Mouse (Mus musculus) stomach, embryonic 16.5 days (tissue): Measurements from ENCODE around the gene Hfe. TPM values are rescaled to one million over a fixed set of nuclear protein-coding genes. Genes with fewer than 3 reads are reported as not detected.
"Not testable (repeated sequence)": the region's sequence is repeated elsewhere in the genome, so short reads cannot be mapped to it uniquely, and the experiment has no call there.

Experiments used
- ATAC-seq: fragments of 200-750 bp; cut with Nextera tagmentation; 2 replicates; pipeline ENCODE4 v1.8.0; 2017; ENCODE audit warnings: moderate number of reproducible peaks, moderate TSS enrichment; ENCODE audit not compliant: insufficient read depth, low FRiP score
- H3K27ac ChIP-seq: fragments of 300-500 bp; sonication (generic); 2 replicates; pipeline ENCODE4 v1.5.1; 2014; ENCODE audit warnings: low read length
- H3K27me3 ChIP-seq: fragments of 300-500 bp; sonication (generic); 2 replicates; pipeline ENCODE4 v1.6.1; 2014; ENCODE audit warnings: low read length, control low read depth, mixed read lengths; ENCODE audit not compliant: control insufficient read depth, insufficient read depth
- H3K36me3 ChIP-seq: fragments of 300-500 bp; sonication (generic); 2 replicates; pipeline ENCODE4 v1.6.1; 2014; ENCODE audit warnings: low read length; ENCODE audit not compliant: control insufficient read depth, insufficient read depth
- H3K4me1 ChIP-seq: fragments of 300-500 bp; sonication (generic); 2 replicates; pipeline ENCODE4 v1.6.1; 2014; ENCODE audit warnings: low read length, control low read depth, mixed read lengths; ENCODE audit not compliant: control insufficient read depth, insufficient read depth
- H3K4me2 ChIP-seq: fragments of 300-500 bp; sonication (generic); 2 replicates; pipeline ENCODE4 v1.6.1; 2014; ENCODE audit warnings: low read depth, low read length, mixed read lengths
- H3K4me3 ChIP-seq: fragments of 300-500 bp; sonication (generic); replicated peaks from 2 replicates; pipeline ENCODE4 v1.5.1; 2014; ENCODE audit warnings: mild to moderate bottlenecking, low read length
- H3K9ac ChIP-seq: fragments of 300-500 bp; sonication (generic); 2 replicates; pipeline ENCODE4 v1.6.1; 2014; ENCODE audit warnings: low read length
- H3K9me3 ChIP-seq: fragments of 300-500 bp; sonication (generic); replicated peaks from 2 replicates; pipeline ENCODE4 v1.6.1; 2016; ENCODE audit warnings: low read length, control low read depth; ENCODE audit not compliant: control insufficient read depth
- whole genome bisulfite sequencing: fragments of 180-500 bp; shearing (Covaris S2); extraction: QIAGEN DNeasy Blood & Tissue Kit; methylation state at CpG from one replicate; pipeline ENCODE4 v1.1.7; 2014; 5-methylcytosine and 5-hydroxymethylcytosine counted together
- polyA plus RNA-seq: library from polyadenylated mRNA; unstranded; fragments of >200 nt; fragmentation: Nextera tagmentation; extraction: Ambion mirVana; gene quantifications from 2 replicates; pipeline ENCODE4 v1.2.1, GENCODE M21; 2015

The Hfe gene
- polyA plus RNA-seq, 1 experiment from 2014 or later, result 9.6 TPM

DNA sequence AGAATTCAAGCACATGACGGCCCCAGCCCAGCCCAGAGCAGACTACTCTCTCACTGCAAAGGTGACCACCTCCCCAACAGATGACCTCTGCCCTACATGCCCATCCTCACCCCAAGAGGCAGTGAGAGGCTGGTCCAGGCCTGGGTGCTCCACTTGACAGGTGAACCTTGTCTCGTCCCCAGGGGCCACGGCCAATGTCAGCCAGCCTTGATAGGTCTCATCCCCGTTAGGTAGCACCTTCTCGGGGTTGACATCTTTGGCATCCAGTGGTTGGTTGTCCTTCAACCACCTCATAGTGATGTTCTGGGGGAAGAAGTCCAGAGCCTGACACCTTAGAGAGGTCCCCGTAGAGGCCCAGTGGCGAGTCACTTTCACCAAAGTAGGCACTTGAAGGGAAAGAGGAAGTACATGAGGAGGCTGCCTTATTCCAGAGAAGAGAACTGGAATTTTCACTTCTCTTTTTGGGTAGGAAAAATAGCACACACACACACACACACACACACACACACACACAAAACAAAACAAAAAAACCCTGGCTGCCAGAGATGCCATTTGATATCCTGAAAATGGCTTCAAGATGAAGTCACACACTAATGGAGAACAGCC is 4.8 kb downstream of the Hfe start:
- H3K27me3 ChIP-seq, result no peaks in the 10 kb centered on the region
- H3K4me1 ChIP-seq, result peaks cover 9% of the 10 kb centered on the region
- WGBS, result 93% methylated on average over 7 of the region's 7 CpGs
- H3K27ac ChIP-seq, result no peak overlapping the region
- H3K9ac ChIP-seq, result no peak overlapping the region
- H3K4me3 ChIP-seq, result no peak overlapping the region
- H3K9me3 ChIP-seq, result no peaks in the 10 kb centered on the region
- no peaks in the 10 kb centered on the region for H3K36me3 ChIP-seq
- no peak overlapping the region for H3K4me2 ChIP-seq
- no peak for ATAC-seq

DNA sequence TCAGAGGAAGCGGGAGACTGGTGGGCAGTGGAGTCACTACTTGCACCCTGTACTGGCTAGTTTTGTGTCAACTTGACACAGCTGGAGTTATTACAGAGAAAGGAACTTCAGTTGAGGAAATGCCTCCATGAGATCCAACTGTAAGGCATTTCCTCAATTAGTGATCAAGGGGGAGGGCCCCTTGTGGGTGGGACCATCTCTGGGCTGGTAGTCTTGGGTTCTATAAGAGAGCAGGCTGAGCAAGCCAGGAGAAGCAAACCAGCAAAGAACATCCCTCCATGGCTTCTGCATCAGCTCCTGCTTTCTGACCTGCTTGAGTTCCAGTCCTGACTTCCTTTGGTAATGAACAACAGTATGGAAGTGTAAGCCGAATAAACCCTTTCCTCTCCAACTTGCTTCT is 7.9 kb downstream of the Hfe start:
- H3K27me3 ChIP-seq, H3K9me3 ChIP-seq: not testable (repeated sequence)
- 74% methylated on average over 2 of the region's 2 CpGs for WGBS

DNA sequence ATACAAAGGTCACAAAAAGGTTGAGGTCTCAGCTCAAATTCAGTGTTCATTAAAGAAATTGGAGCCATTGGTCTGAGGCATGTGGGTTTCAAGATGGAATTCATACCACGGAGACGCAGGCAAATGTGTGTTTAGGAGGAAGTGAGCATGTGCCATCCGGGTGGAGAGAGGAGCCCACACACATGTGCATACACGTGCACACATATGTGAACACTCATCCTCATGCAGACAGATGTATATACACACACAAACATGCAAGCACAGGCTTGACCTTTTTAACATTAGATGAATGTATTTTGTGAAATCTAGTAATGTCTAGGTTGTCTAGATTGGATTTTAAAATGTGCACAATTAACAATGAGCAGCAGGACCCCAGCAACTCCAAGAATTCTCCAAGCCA is 8.4 kb downstream of the Hfe start:
- H3K9me3 ChIP-seq, result no peaks in the 10 kb centered on the region
- H3K4me2 ChIP-seq, result no peak overlapping the region
- no peak overlapping the region for H3K9ac ChIP-seq
- H3K27ac ChIP-seq, result no peak overlapping the region
- H3K36me3 ChIP-seq, result no peaks in the 10 kb centered on the region
- 75% methylated on average over 4 of the region's 4 CpGs for WGBS
- H3K4me3 ChIP-seq, result no peak overlapping the region
- 0 out of 2 replicates have a peak, but pooled peaks cover 2% of the 10 kb centered on the region for H3K4me1 ChIP-seq
- ATAC-seq, result no peak
- no peaks in the 10 kb centered on the region for H3K27me3 ChIP-seq

More for the DNA sequence above, 7.9 kb downstream of the Hfe start:
- H3K9ac ChIP-seq, H3K4me3 ChIP-seq, H3K27ac ChIP-seq, H3K4me2 ChIP-seq, H3K36me3 ChIP-seq, H3K4me1 ChIP-seq, ATAC-seq: not testable (repeated sequence)

DNA sequence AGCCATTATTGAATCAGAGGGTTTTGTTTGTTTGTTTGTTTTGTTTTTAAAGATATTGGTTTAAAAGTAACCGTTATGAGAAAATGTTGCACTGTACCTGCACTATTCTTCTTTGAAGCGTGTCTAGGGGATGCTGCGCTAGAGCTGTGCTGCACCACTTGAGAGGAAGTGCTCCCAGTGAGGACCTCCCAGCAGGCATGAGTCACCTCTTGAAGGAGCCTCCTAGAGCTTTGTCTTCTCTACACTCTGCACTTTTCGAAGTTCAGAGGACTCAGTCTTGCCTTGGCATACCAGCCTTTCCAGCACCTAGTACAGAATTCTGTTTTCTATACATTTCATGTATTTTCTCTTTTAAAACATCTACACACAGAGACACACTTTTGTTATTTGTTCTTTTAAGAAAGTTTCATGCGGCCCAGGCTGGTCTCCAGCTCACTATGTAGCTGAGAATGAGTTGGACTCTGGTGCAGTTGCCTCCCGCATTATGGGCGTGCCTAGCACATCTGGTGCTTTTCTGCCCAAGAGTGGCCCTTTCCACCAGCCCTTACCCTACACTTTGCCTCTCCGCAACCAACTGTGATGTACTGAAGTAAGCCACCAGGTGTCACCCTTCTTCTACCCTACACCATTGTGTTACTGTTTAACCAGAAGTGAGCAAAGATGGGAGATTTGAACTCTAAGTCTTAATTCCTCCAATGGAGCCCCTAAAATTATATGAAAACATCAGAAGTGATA is 9.7 kb downstream of the Hfe start:
- 0 out of 2 replicates have a peak, but pooled peaks have one; percentile 49 for ATAC-seq
- Histone ChIP-seq H3K9me3 (no peaks in the 10 kb centered on the region), H3K4me1 (0 out of 2 replicates have a peak, but pooled peaks cover 3% of the 10 kb centered on the region), H3K36me3 (no peaks in the 10 kb centered on the region), H3K27ac (no peak overlapping the region), H3K4me2 (peak overlapping the region; percentile 21; the same call in 1 of the 2 replicates), H3K27me3 (no peaks in the 10 kb centered on the region), H3K4me3 (no peak overlapping the region), H3K9ac (no peak overlapping the region)
- 29% methylated on average over 8 of the region's 8 CpGs for WGBS

DNA sequence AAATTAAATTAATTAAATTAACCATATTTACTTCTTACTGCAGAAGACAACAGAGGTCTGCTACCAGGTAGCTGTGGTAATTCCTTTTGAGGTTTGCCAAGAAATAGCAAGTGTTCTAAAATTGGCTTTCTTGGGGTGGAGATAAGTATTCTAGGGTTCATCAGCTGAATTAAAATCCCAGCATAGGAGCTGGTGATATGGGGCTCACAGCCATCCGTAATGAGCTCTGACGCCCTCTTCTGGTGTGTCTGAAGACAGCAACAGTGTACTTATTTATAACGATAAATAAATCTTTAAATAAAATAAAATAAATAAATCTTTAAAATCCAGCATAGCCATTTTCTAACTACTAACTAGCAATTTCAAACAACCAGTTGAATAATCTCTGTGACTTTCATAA is 10.9 kb downstream of the Hfe start:
- Histone ChIP-seq H3K27me3 (no peaks in the 10 kb centered on the region), H3K36me3 (no peaks in the 10 kb centered on the region), H3K4me3 (no peak overlapping the region), H3K27ac (no peak overlapping the region), H3K4me1 (0 out of 2 replicates have a peak, but pooled peaks cover 4% of the 10 kb centered on the region), H3K9ac (no peak overlapping the region), H3K4me2 (no peak overlapping the region), H3K9me3 (no peaks in the 10 kb centered on the region)
- no peak for ATAC-seq
- 63% methylated on average over 3 of the region's 3 CpGs for WGBS

DNA sequence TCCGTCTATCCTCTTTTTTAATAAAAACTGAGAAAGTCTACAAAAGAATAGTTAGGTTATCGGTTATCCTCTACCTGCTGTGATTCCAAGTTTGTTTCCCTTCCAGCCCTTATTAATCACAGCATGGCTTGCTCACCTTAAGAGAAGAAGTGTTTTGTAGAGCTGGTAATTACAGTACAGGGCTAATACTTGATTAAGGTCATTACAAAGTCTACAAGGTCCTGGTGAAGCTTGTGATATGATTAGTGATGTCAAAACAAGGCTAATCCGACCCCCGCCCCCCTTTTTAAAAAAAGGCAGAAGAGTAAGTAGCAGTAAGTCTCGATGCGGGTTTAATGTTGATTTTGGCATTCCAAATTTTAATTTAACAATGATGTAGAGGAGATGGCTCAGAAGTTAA is 11.7 kb downstream of the Hfe start:
- Histone ChIP-seq H3K4me1 (0 out of 2 replicates have a peak, but pooled peaks cover 4% of the 10 kb centered on the region), H3K4me2 (peak overlapping the region; percentile 50), H3K9ac (0 out of 2 replicates have a peak overlapping the region, but pooled peaks have one; percentile 37), H3K27ac (peak overlapping the region; percentile 80), H3K4me3 (no peak overlapping the region), H3K36me3 (no peaks in the 10 kb centered on the region), H3K27me3 (no peaks in the 10 kb centered on the region), H3K9me3 (no peaks in the 10 kb centered on the region)
- no peak for ATAC-seq
- 53% methylated on average over 6 of the region's 6 CpGs for WGBS

DNA sequence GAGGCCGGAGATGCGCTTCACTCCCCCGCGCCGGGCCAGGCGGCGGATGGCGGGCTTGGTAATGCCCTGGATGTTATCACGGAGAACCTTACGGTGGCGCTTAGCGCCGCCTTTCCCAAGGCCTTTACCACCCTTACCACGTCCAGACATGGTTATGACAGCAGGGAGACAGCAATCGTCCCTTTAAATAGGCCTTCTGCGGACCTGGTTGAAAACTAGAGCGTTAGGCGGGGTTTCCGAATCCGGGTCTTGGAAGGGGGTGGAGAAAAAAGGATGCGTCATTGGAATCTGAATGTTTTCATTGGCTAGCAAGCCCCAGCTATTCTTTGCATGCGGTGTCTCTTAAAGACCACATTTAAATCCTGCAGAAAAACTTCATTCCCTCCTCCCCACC is 12.4 kb downstream of the Hfe start, which contains the start of gene Hist1h4c:
Hist1h4c (minus strand) TSS at position 155 of the 394 bp plus-strand sequence.
- Histone ChIP-seq H3K9me3 (no peaks in the 10 kb centered on the region), H3K27ac (peak within 1 kb of the TSS; percentile 92), H3K9ac (peak within 1 kb of the TSS; percentile 71), H3K4me1 (0 out of 2 replicates have a peak, but pooled peaks cover 4% of the 10 kb centered on the region), H3K36me3 (no peaks in the 10 kb centered on the region), H3K27me3 (no peaks in the 10 kb centered on the region), H3K4me2 (peak within 1 kb of the TSS; percentile 71), H3K4me3 (peak within 1 kb of the TSS; percentile 53)
- WGBS, result under 1% methylated on average over 20 of the region's 22 CpGs
- peak; percentile 96 for ATAC-seq

DNA sequence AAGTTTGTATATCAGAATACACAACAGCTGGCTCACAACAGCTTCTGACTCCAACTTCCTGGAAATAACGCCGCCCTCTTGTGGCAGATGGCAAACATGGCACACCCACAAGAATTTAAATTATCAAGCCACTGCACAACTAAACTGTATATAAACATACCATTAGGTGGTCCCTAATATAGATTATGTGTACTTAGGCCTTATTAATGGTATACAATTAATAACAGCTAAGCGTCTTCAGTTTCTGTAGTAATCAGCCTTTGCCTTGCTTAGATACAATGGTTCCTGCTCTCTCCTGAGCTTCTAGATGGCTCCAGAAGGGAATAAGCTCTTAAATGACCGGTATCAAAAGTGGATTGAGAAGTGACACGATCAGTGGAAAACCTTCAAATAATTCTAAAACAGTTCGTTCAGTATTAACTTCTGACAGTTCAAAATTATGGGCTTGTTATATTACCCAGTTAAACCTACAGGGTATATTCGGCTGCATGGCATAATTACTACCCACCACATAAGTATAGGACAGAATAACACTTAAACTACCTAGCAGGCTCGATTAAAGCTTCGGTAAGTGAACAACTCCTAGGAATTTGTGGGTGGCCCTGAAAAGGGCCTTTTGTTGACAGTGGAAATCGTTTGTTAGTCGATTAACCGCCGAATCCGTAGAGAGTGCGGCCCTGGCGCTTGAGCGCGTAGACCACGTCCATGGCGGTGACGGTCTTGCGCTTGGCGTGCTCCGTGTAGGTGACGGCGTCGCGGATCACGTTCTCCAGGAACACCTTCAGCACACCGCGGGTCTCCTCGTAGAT is 13.0 kb downstream of the Hfe start:
- no peaks in the 10 kb centered on the region for H3K27me3 ChIP-seq
- WGBS, result under 1% methylated on average over 21 of the region's 32 CpGs
- H3K9ac ChIP-seq, result peak overlapping the region; percentile 71
- no peaks in the 10 kb centered on the region for H3K36me3 ChIP-seq
- no peaks in the 10 kb centered on the region for H3K9me3 ChIP-seq
- peak; percentile 30; the same call in 1 of the 2 replicates for ATAC-seq
- H3K4me3 ChIP-seq, result peak overlapping the region; percentile 53
- peak overlapping the region; percentile 92 for H3K27ac ChIP-seq
- peak overlapping the region; percentile 71 for H3K4me2 ChIP-seq
- 0 out of 2 replicates have a peak, but pooled peaks cover 4% of the 10 kb centered on the region for H3K4me1 ChIP-seq
